Mouse (Mus musculus): ENCODE data around the gene Gm20388. TPM values are rescaled to one million over a fixed set of nuclear protein-coding genes. Genes with fewer than 3 reads are reported as not detected.
A peak's percentile ranks its signal among the peaks of the same experiment; 100 is the strongest.

Gm20388 gene
- polyA plus RNA-seq, 1 experiment from 2014 or later = 8.3 TPM

DNA sequence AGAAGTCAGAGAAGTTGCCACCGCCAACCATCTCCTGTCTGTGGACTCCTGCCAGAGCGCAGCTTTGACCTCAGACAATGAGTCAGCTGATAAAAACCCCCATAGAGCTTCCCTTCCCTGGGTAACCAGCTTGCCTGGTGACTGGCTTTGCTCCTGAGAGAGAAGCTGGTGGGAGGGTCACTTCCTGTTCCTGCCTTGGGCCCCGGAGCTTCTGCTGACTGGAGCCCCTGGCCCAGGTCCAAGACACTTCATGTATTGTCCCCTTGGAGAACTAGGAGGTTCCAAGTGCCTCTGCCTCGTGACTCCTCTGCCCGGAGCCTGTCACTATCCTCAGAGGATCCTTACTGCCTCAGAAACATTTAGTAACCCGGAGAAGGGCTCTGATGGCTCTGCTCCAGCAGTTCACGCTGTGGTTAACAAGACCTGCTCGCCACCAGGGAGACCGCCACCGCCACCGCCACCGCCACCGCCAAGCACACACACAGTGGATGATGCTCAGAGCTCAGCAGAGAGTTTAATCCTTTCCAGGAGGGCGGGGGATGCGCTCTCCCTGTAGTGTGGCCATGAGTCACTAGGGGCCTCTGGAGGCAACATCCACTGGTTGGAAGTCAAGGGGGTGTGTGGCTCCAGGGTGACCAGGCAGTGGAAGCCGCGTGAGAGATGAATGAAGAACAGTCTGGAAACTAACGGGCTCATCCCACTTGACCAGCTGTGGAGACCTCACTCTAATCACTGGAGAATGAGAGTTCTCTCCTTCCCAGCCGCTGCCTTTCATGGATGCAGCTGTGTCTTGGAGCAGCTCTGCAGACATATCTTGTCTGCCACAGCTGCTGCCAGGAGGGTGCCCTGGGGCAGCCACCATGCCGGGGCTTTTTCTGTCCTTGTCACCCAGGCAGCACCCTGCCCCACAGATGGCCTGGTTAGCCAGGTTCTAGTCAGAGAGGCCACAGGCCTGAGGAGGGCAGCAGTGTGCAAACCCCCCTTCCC lies 653.5 kb downstream of the Gm20388 start:
- peak; percentile 76 for DNase-seq (ENCODE audit: low spot score)
- no peak overlapping the region for H3K4me3 ChIP-seq (ENCODE audit: low read depth, low read length)
- 27% methylated on average over 20 of the region's 20 CpGs for WGBS
- peak; percentile 10; the same call in 1 of the 2 replicates for ATAC-seq (replicated peaks; ENCODE audit: low FRiP score, low TSS enrichment, low read depth)
- H3K9me3 ChIP-seq (ENCODE audit: control insufficient read depth, low read length) = no peaks in the 10 kb centered on the region
- no peaks in the 10 kb centered on the region for H3K27me3 ChIP-seq (replicated peaks; ENCODE audit: control insufficient read depth, insufficient read depth, low read length)
- H3K9ac ChIP-seq (ENCODE audit: low read length) = no peak overlapping the region
- H3K36me3 ChIP-seq (ENCODE audit: control insufficient read depth, insufficient read depth, low read length) = peaks cover 27% of the 10 kb centered on the region
- peaks cover 41% of the 10 kb centered on the region for H3K4me1 ChIP-seq (replicated peaks; ENCODE audit: control insufficient read depth, insufficient read depth, low read length)
- H3K4me2 ChIP-seq (ENCODE audit: low read length) = peak overlapping the region; percentile 28
- peak overlapping the region; percentile 81 for H3K27ac ChIP-seq (ENCODE audit: low read depth)

DNA sequence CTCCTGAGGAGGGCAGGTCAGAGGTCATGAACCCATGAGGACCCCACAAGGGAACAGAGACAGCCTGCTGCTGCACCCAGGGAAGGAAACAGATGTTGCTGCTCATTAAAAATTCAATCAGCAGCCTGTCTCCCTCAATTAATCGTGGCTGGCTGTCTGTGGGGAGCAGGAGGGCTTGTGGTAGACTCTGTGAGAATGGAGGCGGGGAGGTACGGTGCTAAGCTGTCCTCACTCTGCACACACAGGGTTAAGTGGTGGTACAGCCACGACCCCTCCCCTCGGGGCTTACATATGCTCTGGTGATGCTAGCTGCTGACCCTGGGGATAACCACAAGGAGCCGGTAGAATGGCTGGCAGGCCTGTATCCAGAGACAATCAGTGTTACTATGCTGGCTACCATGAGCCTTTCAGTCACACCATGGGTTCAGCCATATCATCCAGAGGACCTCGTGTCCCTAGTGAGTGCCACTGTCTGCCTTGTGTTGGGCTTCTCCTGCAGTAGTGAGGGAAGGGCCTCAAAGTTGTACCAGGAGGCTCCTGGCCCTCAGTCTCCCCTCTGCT lies 654.6 kb downstream of the Gm20388 start:
- ATAC-seq (replicated peaks; ENCODE audit: low FRiP score, low TSS enrichment, low read depth) = peak; percentile 26; the same call in 1 of the 2 replicates
- H3K27ac ChIP-seq (ENCODE audit: low read depth) = 0 out of 2 replicates have a peak overlapping the region, but pooled peaks have one; percentile 81

DNA sequence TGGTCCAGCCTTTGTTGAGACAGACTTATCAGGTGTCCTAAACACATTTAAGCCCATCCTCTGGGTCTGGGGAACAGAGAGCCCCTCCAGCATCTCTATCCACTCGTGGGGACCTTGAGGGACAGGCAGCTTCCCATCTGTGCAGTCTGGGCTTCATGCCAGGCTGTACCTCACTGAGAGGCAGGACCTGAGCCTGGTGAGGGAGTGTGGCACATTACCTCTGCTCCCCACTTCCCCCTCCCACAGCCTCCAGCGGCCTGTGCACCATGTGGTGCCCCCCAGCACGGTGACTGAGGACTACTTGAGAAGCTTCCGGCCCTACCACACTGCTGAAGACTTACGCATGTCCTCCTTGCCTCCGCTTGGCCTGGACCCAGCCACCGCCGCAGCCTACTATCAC lies 656.0 kb downstream of the Gm20388 start:
- Histone ChIP-seq H3K4me3 (ENCODE audit: low read depth, low read length) (no peak overlapping the region), H3K36me3 (ENCODE audit: control insufficient read depth, insufficient read depth, low read length) (peaks cover 47% of the 10 kb centered on the region), H3K4me1 (replicated peaks; ENCODE audit: control insufficient read depth, insufficient read depth, low read length) (peaks cover 41% of the 10 kb centered on the region), H3K27me3 (replicated peaks; ENCODE audit: control insufficient read depth, insufficient read depth, low read length) (no peaks in the 10 kb centered on the region), H3K4me2 (ENCODE audit: low read length) (no peak overlapping the region), H3K9me3 (ENCODE audit: control insufficient read depth, low read length) (no peaks in the 10 kb centered on the region), H3K27ac (ENCODE audit: low read depth) (no peak overlapping the region), H3K9ac (ENCODE audit: low read length) (no peak overlapping the region)
- WGBS = 94% methylated on average over 8 of the region's 8 CpGs
- ATAC-seq (replicated peaks; ENCODE audit: low FRiP score, low TSS enrichment, low read depth) = no peak
- DNase-seq (ENCODE audit: low spot score) = no peak

More for the DNA sequence above, 654.6 kb downstream of the Gm20388 start:
- no peak overlapping the region for H3K9ac ChIP-seq (ENCODE audit: low read length)
- no peaks in the 10 kb centered on the region for H3K27me3 ChIP-seq (replicated peaks; ENCODE audit: control insufficient read depth, insufficient read depth, low read length)
- H3K9me3 ChIP-seq (ENCODE audit: control insufficient read depth, low read length) = no peaks in the 10 kb centered on the region
- H3K36me3 ChIP-seq (ENCODE audit: control insufficient read depth, insufficient read depth, low read length) = peaks cover 35% of the 10 kb centered on the region
- WGBS = 43% methylated on average over 7 of the region's 7 CpGs
- peaks cover 41% of the 10 kb centered on the region for H3K4me1 ChIP-seq (replicated peaks; ENCODE audit: control insufficient read depth, insufficient read depth, low read length)
- H3K4me2 ChIP-seq (ENCODE audit: low read length) = no peak overlapping the region
- no peak overlapping the region for H3K4me3 ChIP-seq (ENCODE audit: low read depth, low read length)
- DNase-seq (ENCODE audit: low spot score) = no peak

DNA sequence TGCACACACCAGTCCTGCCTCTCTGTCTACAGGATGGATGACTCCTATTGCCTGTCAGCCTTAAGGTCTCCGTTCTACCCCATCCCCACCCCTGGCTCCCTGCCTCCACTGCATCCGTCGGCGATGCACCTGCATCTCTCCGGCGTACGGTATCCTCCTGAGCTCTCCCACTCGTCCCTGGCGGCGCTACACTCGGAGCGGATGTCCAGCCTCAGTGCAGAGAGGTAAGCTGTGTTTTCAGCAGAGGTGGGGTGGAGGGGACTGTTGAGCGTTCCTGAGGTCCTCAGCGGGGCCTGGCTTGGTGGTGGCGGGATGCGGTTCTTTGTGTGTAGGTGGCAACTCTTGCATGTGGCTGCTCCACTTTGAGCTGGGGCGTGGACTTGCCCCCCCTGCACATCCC lies 657.1 kb downstream of the Gm20388 start:
- Histone ChIP-seq H3K9me3 (ENCODE audit: control insufficient read depth, low read length) (no peaks in the 10 kb centered on the region), H3K4me3 (ENCODE audit: low read depth, low read length) (no peak overlapping the region), H3K27me3 (replicated peaks; ENCODE audit: control insufficient read depth, insufficient read depth, low read length) (no peaks in the 10 kb centered on the region), H3K4me1 (replicated peaks; ENCODE audit: control insufficient read depth, insufficient read depth, low read length) (peaks cover 36% of the 10 kb centered on the region), H3K4me2 (ENCODE audit: low read length) (no peak overlapping the region), H3K27ac (ENCODE audit: low read depth) (no peak overlapping the region), H3K36me3 (ENCODE audit: control insufficient read depth, insufficient read depth, low read length) (peaks cover 57% of the 10 kb centered on the region), H3K9ac (ENCODE audit: low read length) (no peak overlapping the region)
- ATAC-seq (replicated peaks; ENCODE audit: low FRiP score, low TSS enrichment, low read depth) (no peak), DNase-seq (ENCODE audit: low spot score) (no peak)
- WGBS = 92% methylated on average over 17 of the region's 17 CpGs

DNA sequence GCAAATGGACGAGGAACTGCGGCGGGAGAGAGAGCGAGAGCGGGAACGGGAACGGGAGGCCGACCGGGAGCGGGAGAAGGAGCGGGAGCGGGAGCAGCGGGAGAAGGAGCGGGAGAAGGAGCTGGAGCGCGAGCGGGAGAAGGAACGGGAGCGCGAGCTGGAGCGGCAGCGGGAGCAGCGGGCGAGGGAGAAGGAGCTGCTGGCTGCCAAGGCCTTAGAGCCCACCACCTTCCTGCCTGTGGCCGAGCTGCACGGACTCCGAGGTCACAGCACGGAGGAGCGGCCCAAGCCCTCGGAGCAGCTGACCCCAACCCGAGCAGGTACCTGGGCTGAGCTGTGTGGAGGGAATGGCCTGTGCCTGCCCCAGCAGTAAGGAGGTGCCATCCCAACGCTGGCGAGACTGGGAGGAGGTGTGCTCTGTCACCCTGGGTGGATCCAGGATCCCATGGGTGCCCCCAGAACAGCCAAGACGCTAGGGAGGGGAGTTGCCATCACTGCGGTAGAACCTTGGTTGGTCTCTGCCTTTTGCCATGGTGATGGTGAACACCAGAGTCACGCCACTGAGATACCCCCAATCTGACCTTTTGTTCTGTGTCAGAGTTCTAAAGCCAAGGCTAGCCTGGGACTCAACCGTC lies 657.6 kb downstream of the Gm20388 start:
- Histone ChIP-seq H3K27me3 (replicated peaks; ENCODE audit: control insufficient read depth, insufficient read depth, low read length) (no peaks in the 10 kb centered on the region), H3K9me3 (ENCODE audit: control insufficient read depth, low read length) (no peaks in the 10 kb centered on the region), H3K4me2 (ENCODE audit: low read length) (no peak overlapping the region), H3K27ac (ENCODE audit: low read depth) (no peak overlapping the region), H3K4me1 (replicated peaks; ENCODE audit: control insufficient read depth, insufficient read depth, low read length) (peaks cover 31% of the 10 kb centered on the region), H3K9ac (ENCODE audit: low read length) (no peak overlapping the region), H3K4me3 (ENCODE audit: low read depth, low read length) (no peak overlapping the region), H3K36me3 (ENCODE audit: control insufficient read depth, insufficient read depth, low read length) (peaks cover 63% of the 10 kb centered on the region)
- WGBS = 94% methylated on average over 37 of the region's 37 CpGs
- no peak for DNase-seq (ENCODE audit: low spot score)
- ATAC-seq (replicated peaks; ENCODE audit: low FRiP score, low TSS enrichment, low read depth) = no peak

DNA sequence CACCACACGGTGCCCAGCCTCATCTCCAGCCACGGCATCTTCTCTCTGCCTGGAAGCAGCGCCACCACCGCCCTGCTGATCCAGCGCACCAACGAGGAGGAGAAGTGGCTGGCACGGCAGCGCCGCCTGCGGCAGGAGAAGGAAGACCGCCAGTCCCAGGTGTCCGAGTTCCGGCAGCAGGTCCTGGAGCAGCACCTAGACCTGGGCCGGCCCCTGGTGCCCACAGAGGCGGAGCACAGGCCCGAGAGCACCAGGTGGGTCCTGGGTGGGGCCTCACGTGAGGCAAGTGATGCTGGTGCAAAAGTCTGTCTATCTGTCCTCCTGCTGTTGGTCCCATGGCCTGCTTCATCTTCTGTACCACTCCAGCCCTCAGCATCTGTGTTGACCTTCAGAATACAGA lies 658.5 kb downstream of the Gm20388 start:
- Histone ChIP-seq H3K9ac (ENCODE audit: low read length) (no peak overlapping the region), H3K4me1 (replicated peaks; ENCODE audit: control insufficient read depth, insufficient read depth, low read length) (peaks cover 22% of the 10 kb centered on the region), H3K27ac (ENCODE audit: low read depth) (no peak overlapping the region), H3K36me3 (ENCODE audit: control insufficient read depth, insufficient read depth, low read length) (peaks cover 71% of the 10 kb centered on the region), H3K27me3 (replicated peaks; ENCODE audit: control insufficient read depth, insufficient read depth, low read length) (no peaks in the 10 kb centered on the region), H3K4me2 (ENCODE audit: low read length) (no peak overlapping the region), H3K4me3 (ENCODE audit: low read depth, low read length) (no peak overlapping the region), H3K9me3 (ENCODE audit: control insufficient read depth, low read length) (no peaks in the 10 kb centered on the region)
- DNase-seq (ENCODE audit: low spot score) (no peak), ATAC-seq (replicated peaks; ENCODE audit: low FRiP score, low TSS enrichment, low read depth) (no peak)
- 94% methylated on average over 17 of the region's 17 CpGs for WGBS

DNA sequence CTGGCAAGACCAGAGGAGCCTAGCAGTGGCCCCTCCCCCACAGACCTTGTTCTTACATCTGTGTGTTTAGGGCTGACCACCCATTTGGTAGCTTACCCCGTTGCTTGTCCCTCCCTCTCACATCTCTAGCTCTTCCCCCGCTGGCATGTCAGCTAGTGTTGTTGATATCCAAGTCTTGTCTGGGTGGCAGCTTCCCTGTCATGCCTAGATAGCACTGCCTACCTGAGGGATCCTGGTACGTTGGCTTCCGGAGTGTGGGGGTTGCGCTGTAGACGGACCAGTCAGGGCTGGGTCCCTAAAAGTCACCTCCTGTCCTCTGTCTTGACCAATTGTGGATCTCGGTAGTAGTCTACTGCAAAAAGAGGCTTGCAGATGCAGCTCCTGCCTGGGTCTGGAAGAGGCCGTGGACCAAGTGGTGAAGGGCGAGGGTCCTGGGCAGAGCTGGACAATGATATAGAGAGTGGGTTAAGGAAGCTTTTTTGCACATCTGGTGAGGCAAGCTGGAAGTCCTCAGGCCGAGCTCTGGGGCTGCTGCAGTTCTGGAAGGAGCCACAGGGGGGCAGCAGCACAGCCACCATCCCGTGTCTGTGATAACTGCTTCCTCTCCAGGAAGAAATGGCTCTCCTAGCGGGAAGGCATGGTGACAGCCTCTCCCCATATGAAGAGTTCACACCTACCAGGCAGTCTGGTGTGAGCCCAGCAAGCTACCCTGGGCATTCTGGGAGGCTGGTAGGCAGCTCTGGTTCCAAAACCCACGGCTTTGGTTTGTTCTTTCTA lies 659.5 kb downstream of the Gm20388 start:
- ATAC-seq (replicated peaks; ENCODE audit: low FRiP score, low TSS enrichment, low read depth) (no peak), DNase-seq (ENCODE audit: low spot score) (peak; percentile 96)
- Histone ChIP-seq H3K27ac (ENCODE audit: low read depth) (no peak overlapping the region), H3K4me1 (replicated peaks; ENCODE audit: control insufficient read depth, insufficient read depth, low read length) (peaks cover 12% of the 10 kb centered on the region), H3K36me3 (ENCODE audit: control insufficient read depth, insufficient read depth, low read length) (peaks cover 81% of the 10 kb centered on the region), H3K4me3 (ENCODE audit: low read depth, low read length) (no peak overlapping the region), H3K9ac (ENCODE audit: low read length) (no peak overlapping the region), H3K4me2 (ENCODE audit: low read length) (no peak overlapping the region), H3K9me3 (ENCODE audit: control insufficient read depth, low read length) (no peaks in the 10 kb centered on the region), H3K27me3 (replicated peaks; ENCODE audit: control insufficient read depth, insufficient read depth, low read length) (no peaks in the 10 kb centered on the region)
- WGBS = 54% methylated on average over 13 of the region's 13 CpGs

DNA sequence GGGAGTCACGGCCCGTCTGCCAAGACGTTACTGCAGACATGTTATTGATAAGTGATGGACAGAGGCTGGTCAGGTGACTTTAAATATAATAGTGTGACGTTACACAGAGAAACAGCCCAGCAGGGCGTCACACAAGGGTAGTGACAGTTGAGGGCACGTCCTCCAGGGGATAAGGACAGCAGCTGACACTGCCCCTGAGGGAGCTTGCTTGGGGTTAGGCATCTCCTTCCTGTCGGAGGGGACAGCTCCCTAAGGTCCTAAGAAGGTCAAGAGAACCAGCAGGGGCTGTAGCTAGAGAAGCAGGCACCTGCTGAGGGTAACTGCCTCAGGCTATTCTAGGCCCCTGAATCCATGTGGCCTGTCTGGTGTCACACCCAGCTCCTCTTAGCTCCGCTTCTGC lies 660.9 kb downstream of the Gm20388 start:
- H3K9ac ChIP-seq (ENCODE audit: low read length) = no peak overlapping the region
- no peak for ATAC-seq (replicated peaks; ENCODE audit: low FRiP score, low TSS enrichment, low read depth)
- 86% methylated on average over 8 of the region's 8 CpGs for WGBS

More for the DNA sequence above, 660.9 kb downstream of the Gm20388 start:
- Histone ChIP-seq H3K27ac (ENCODE audit: low read depth) (no peak overlapping the region), H3K4me1 (replicated peaks; ENCODE audit: control insufficient read depth, insufficient read depth, low read length) (peaks cover 6% of the 10 kb centered on the region; the same call in 1 of the 2 replicates), H3K4me3 (ENCODE audit: low read depth, low read length) (no peak overlapping the region), H3K27me3 (replicated peaks; ENCODE audit: control insufficient read depth, insufficient read depth, low read length) (no peaks in the 10 kb centered on the region), H3K4me2 (ENCODE audit: low read length) (no peak overlapping the region), H3K36me3 (ENCODE audit: control insufficient read depth, insufficient read depth, low read length) (peaks cover 92% of the 10 kb centered on the region), H3K9me3 (ENCODE audit: control insufficient read depth, low read length) (no peaks in the 10 kb centered on the region)
- no peak for DNase-seq (ENCODE audit: low spot score)
